Mouse (Mus musculus) brain, embryonic 14.5 days (tissue): ENCODE results near the gene Twf2.
A peak's percentile ranks its signal among the peaks of the same experiment; 100 is the strongest.

Source experiments
- CTCF ChIP-seq: fragments of 200-500 bp; IDR thresholded peaks from 2 replicates; pipeline ENCODE4 v1.5.1; 2012; ENCODE audit warnings: inconsistent platforms, mild to moderate bottlenecking, moderate library complexity, borderline replicate concordance; ENCODE audit not compliant: insufficient read depth, insufficient read length; ENCODE audit errors: extremely low read depth
- POLR2A ChIP-seq: fragments of 200-500 bp; IDR thresholded peaks from 2 replicates; pipeline ENCODE4 v1.6.1; 2012; ENCODE audit warnings: mild to moderate bottlenecking, inconsistent platforms, borderline replicate concordance; ENCODE audit not compliant: poor library complexity, insufficient read depth, insufficient read length, severe bottlenecking; ENCODE audit errors: extremely low read depth

GRCm38 (mm10) chr9:106198962-106199458, 3.9 kb upstream of the Twf2 start:
- no peak for TF ChIP-seq CTCF
- TF ChIP-seq POLR2A: peak; percentile 38; the same call in 1 of the 2 replicates
